Mouse (Mus musculus) lung, postnatal 25 days (tissue): ENCODE data around the gene Glt28d2.
"Not testable (repeated sequence)": the region's sequence is repeated elsewhere in the genome, so short reads cannot be mapped to it uniquely, and the experiment has no call there.

ENCODE experiments used
- DNase-seq: peaks from one replicate; pipeline ENCODE4 v3.0.0; 2022; ENCODE audit warnings: low spot score

The Glt28d2 gene

GRCm38 (mm10) chr3:85887239-85887827 lies at the start of gene Glt28d2, which contains the start of gene Gm37240:
TSS of gene Glt28d2 (minus strand) at chr3:85887516.
TSS of gene Gm37240 (minus strand) at chr3:85887518.
- peak; percentile 91 for DNase-seq

GRCm38 (mm10) chr3:85933586-85933985 lies 46.3 kb upstream of the Glt28d2 start:
- DNase-seq = no peak

GRCm38 (mm10) chr3:85931859-85932258 lies 44.5 kb upstream of the Glt28d2 start:
- DNase-seq = no peak

GRCm38 (mm10) chr3:85930671-85931255 lies 43.4 kb upstream of the Glt28d2 start:
- DNase-seq = no peak

GRCm38 (mm10) chr3:85929711-85930110 lies 42.4 kb upstream of the Glt28d2 start:
- no peak for DNase-seq

GRCm38 (mm10) chr3:85928140-85928611 lies 40.9 kb upstream of the Glt28d2 start:
- DNase-seq = no peak

- no peak for DNase-seq
Measured at GRCm38 (mm10) chr3:85927296-85927695, 40.0 kb upstream of the Glt28d2 start.

GRCm38 (mm10) chr3:85923954-85924945 lies 36.9 kb upstream of the Glt28d2 start:
- DNase-seq = peak; percentile 79

GRCm38 (mm10) chr3:85923343-85923742 lies 36.0 kb upstream of the Glt28d2 start:
- no peak for DNase-seq

GRCm38 (mm10) chr3:85922331-85922730 lies 35.0 kb upstream of the Glt28d2 start:
- peak; percentile 59 for DNase-seq

GRCm38 (mm10) chr3:85920671-85921070 lies 33.4 kb upstream of the Glt28d2 start:
- not testable (repeated sequence) for DNase-seq

GRCm38 (mm10) chr3:85917600-85917999 lies 30.3 kb upstream of the Glt28d2 start:
- DNase-seq = peak; percentile 31

GRCm38 (mm10) chr3:85914806-85915205 lies 27.5 kb upstream of the Glt28d2 start:
- no peak for DNase-seq

- no peak for DNase-seq
Measured at GRCm38 (mm10) chr3:85907136-85907535, 19.8 kb upstream of the Glt28d2 start.

- no peak for DNase-seq
Measured at GRCm38 (mm10) chr3:85904371-85904770, 17.1 kb upstream of the Glt28d2 start.

- no peak for DNase-seq
Measured at GRCm38 (mm10) chr3:85895020-85895419, 7.7 kb upstream of the Glt28d2 start.

GRCm38 (mm10) chr3:85891571-85891970 lies 4.3 kb upstream of the Glt28d2 start:
- peak; percentile 7 for DNase-seq

- peak; percentile 78 for DNase-seq
Measured at GRCm38 (mm10) chr3:85888221-85888671, 930 bp upstream of the Glt28d2 start.

GRCm38 (mm10) chr3:85886636-85887238 lies 579 bp downstream of the Glt28d2 start:
- DNase-seq = peak; percentile 16

GRCm38 (mm10) chr3:85885906-85886305 lies 1.4 kb downstream of the Glt28d2 start:
- DNase-seq = no peak

- DNase-seq = peak; percentile 76
Measured at GRCm38 (mm10) chr3:85880687-85881086, 6.6 kb downstream of the Glt28d2 start.

- DNase-seq = no peak
Measured at GRCm38 (mm10) chr3:85880068-85880467, 7.2 kb downstream of the Glt28d2 start.
